Mouse (Mus musculus) left cerebral cortex, adult 9 months (tissue): ENCODE data around the gene Phpt1.
A peak's percentile ranks its signal among the peaks of the same experiment; 100 is the strongest.

Experiments
- DNase-seq, 2 experiments: peaks; one replicate each; pipeline ENCODE4 v3.0.0; 2022; ENCODE audit warnings: low spot score in 2 of 2

The Phpt1 gene

DNA sequence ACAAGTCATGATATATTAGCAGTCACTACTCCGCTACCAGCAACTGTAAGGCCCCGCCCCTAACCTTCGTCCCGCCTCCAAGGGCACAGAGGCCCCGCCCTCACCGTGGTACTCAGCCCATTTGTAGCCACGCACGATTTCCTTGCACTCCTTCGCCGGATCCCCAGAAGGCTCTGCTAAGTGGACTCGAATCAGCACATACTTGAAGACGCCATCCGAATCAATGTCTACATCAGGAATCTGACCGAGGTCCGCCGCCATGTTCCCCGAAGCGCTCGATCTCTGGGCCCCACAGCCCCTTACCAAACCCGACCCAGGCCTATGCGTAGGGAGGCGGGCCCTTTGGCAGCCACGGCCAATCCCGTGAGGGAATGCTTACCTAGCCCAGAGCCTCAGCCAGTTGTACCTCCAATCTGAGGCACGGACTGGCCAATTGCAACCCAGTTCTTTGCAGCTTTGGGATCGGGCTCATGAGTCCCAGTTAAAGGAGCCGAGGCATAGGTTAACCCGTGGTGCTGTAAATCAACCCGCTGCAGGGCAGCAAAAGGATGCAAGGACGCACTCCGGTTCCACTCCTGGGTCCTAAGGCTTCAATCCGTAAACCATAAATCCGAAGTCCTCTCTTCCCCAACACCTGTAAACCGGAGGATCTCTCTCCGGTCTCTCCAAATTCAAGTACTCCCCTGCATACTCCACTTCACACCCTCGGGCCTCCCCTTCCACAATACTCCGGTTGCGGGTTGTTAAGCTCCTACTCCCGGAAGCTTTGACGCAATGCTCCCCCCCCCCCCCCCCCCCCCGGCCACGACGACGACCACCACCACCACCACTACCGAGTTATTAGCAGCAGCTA lies at the start of gene Phpt1, which contains the start of gene Mamdc4:
TSS of gene Phpt1 (minus strand) at position 646 of the 853 bp plus-strand sequence.
TSS of gene Mamdc4 (minus strand) at position 267 of the 853 bp plus-strand sequence.
- peak; percentile 95 to 98 for DNase-seq

DNA sequence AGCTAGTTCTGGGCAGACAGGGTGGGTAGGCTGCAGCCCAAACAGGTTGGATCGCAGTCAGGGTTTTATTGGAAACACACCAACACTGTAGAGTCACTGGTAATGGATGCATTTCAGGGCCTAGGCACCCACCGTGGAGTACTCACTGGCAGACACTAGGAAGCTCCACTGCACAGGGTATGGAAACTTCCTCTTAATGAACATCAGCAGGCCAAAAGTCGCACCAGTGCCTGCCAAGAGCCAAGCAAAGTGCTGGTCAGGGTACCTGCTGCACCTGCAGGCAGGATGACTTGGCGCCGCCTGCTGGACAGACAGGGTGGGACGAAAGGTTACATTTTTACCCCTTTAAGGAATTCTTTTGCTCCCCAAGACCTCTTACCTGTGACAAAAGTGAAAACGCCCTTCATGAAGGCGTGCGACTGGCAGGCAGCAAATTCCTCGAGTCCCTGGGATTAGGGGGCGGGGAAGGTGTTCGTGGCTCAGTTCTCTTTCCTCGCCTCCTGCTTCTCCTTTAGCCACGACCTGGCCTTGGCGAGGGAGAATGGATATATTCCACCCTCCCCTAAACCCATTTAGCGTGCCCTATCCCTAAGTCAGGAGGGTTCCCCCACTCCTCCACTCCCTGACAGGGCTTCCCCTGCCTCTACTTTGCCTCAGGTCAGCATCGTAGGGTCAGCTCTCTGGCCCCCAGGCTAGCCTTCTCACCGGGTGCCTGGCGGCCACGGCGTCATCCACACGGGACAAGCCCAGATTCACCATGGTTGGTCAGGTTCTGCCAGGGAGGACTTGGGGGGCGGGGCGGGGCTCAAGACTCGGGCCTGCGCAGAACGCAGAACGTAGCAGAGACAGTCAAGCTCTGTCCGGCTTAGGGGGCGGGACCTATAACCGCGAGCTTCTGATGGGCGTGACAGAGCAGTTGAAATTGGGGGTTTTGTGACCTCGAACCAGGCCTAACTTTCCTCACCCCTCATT lies 46.5 kb upstream of the Phpt1 start, which contains the start of gene Tmem141:
TSS of gene Tmem141 (minus strand) at position 777 of the 972 bp plus-strand sequence.
- DNase-seq = peak; percentile 61 to 89

DNA sequence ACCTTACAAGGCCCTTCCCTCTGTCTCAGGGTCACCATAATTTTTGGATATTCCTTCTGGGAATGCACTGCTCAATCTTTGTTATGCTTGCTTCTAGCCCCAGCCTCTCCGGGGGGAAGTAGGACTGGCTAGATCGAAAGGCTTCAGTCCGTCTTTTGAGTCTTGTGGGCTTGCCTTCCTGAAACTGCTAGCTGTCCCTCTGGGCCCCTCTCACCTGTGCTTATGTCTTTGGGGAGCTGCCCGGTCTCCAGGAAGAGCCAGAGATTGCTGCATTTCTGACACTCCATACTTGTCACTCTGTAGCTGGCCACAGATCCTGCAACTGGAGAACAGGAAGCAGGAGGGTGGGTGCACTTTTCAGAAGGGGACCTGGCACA lies 45.8 kb upstream of the Phpt1 start:
- DNase-seq = no peak

DNA sequence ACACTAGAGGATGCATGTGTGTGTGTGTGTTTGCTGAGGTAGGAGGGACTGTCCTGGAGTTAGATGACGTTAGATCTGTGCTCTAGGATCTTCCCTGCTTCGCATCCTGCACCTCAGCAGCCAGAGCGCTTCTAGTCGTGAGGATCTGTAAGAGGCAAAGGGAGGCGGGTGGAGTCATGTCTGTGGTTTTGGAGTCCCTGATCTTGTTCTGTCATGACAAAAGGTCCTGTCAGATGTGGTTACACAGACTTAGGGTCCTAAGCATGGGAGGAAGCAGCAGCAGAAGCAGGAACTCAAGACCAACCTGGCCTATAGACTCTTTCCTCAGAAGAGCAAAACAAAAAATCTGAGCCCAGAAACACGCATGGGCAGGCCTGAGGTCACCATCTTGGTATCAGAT lies 45.4 kb upstream of the Phpt1 start:
- no peak for DNase-seq

DNA sequence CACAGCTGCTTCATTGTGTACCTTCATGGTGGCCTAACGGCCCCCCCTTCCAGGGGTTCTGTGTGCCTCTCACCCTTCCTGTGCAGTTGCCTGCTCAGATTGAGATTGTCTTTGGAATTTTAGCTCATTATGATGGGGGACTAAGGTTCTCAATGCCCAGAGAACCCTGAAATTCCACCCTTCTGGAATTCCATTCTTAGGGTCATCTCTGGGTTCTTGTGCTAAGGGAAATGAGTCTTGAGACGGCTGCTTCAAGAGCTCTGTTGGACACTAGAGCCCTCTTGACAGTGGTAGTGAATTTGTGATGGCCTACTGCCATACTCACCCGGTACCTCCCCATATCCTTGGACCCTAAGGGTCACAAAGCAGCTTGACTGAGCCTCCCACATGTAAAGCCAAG lies 42.6 kb upstream of the Phpt1 start, which contains the start of gene Ccdc183:
TSS of gene Ccdc183 (minus strand) at position 101 of the 400 bp plus-strand sequence.
- DNase-seq = no peak

DNA sequence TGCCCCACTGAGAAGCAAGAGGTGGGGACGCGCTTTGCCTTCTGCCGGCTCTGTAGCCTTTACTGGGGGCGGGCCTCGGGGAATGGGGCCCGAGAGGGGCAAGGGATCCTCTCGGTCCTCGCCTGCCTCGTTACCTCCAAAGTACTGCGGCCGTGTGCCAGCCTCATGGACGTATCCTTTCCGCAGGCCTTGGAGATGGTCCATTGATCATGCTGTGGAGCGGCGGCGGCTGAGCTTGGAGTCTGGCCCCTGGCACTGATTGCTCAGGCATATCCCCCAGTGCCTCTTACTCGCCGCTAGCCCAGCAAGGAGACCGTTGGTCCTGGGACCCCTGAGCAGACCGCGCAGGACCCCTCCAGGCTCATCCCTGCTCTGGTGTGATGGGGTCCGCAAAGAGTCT lies 41.4 kb upstream of the Phpt1 start:
- no peak for DNase-seq

DNA sequence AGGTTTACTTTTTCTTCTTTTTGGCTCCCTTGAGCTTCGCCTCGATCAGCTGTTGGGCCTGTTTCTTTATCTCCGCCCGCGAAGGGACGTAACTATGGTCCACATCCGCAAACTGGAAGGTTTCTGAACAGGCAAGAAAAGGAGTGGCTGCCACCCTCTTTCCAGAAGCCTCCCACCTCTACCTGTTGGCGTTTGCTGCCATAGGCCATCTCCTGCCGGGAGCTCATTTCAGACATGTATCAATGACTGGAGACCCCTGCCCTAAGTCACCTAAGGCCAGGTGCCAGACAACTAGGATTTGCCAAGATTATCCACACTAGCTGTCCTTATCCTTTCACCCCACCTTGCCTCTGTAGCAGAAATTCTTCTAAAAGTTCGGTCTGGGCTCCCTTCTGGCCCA lies 33.6 kb upstream of the Phpt1 start:
- no peak for DNase-seq

DNA sequence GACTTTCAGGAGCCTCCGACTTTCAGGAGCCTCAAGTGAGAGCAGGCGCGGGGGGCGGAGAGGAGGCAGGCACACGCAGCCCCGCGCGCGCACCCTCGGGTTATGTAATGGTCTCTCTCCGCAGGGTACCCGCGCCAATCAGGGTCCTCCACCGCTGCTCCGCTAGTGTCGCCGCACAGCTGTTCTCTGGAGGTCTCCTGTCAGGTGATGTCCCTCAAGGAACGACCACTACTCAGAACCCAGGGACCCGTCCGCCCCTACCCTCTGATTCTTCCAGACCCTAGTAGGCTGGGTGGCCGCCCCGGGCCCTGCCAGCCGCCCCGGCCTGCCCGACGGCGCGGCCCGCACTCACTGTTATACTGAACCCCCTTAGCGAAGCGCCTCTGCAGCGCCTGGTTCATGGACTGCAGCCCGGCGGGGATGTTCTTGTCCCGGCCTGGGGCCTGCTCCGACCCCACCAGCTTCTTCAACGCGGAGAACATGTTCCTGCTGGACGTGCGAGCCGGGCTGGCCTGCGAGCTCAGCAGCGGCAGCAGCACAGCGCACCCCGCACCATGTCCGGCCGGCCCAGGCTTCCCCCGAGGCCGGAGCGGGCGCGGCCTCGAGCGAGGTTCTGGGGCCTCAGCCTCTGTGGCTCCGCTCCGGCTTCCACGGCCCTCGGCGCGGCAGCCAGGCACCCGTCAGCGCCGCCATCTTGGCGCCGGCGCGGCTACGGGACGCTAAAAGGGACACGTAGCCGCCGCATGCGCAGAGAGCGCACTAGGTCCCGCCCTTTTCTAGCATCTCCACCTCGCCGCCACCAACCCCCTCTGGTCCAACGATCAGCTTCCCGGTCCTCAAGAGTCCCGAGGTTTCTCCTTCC lies 33.0 kb upstream of the Phpt1 start, which contains the start of gene Rabl6:
TSS of gene Rabl6 (minus strand) at position 761 of the 862 bp plus-strand sequence.
- DNase-seq = peak; percentile 65 to 91

DNA sequence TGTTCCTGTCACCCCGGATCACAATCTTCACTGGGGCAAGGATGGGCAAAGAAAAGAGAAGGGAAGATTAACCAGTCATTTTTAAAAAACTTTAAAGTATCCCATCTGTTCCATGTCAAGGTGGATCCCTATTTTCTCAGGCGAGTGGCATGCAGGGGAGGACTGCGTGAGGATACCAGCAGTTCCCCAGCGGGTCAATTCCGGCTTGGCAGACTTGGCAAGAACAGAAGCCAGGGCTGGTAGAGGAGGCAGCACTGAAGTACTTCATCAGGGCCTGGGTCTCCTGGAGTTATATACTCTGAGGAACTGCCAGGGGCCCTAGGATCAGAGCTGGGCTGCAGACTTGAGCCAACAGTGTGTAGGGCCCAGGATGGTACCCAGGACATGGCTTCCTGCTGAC lies 27.5 kb upstream of the Phpt1 start:
- no peak for DNase-seq

DNA sequence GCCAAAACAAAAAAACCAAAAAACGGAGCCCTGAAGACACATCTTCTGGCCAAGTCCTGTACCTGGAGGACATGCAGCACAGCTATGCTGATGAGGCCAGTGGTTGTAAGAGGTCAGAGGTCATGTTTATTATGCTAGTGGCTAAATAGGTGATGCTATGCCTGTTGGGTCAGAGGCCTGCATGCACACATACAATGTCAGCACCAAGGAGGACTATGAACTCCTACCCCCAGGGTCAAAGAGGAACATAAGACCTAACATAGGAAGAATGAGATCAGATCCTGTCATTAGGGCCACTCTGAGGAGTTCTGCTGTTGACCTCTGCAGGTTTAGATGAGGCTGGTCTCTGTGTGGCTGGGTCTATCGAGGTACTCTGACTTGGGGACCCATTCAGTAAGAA lies 25.0 kb upstream of the Phpt1 start:
- no peak for DNase-seq

DNA sequence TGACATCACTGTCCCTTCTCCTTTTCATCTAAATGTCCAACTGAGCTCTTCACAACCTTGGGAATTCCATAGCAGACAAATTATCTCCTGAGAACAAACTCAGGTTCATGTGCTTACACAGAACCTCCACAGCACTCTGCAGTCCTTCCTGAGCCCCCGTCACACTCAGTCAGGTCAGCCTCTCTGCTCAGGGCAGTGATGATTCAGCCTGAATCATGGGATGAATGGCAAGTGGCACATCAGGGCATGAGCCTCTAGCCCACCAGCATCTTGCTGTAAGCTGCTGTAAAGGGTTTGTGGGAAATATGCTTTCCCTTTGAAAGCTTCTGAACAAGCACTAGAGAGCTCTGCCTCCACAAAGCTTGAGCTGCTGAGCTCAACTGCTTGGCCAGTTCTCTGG lies 23.7 kb upstream of the Phpt1 start:
- no peak for DNase-seq

- DNase-seq = no peak
These were observed 21.9 kb upstream of the Phpt1 start for GRCm38 (mm10) chr2:25596765-25597510.

DNA sequence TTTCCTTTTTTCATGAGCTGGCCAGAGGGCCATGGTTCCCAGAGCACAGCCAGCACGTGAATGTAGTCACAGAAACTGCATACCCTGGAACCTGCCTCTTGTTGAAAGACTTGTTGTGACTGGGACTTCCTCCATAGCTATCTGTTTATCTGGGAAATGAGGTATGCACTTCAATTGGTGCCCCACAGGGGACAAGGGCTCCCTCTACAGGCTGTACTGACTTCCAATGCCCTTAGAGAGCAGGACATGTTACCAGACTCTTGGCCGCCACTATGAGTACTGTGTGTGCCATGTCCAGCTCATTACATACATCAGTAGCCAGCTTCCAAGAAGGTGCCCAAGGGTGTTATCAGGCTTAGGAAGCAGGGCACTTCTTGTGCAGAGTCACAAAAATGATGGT lies 16.8 kb upstream of the Phpt1 start:
- DNase-seq = peak in 1 of 2 experiments; percentile 62

- no peak for DNase-seq
These were observed 13.3 kb upstream of the Phpt1 start for GRCm38 (mm10) chr2:25588227-25588907.

- no peak for DNase-seq
These were observed 12.3 kb upstream of the Phpt1 start for GRCm38 (mm10) chr2:25587290-25587689.

DNA sequence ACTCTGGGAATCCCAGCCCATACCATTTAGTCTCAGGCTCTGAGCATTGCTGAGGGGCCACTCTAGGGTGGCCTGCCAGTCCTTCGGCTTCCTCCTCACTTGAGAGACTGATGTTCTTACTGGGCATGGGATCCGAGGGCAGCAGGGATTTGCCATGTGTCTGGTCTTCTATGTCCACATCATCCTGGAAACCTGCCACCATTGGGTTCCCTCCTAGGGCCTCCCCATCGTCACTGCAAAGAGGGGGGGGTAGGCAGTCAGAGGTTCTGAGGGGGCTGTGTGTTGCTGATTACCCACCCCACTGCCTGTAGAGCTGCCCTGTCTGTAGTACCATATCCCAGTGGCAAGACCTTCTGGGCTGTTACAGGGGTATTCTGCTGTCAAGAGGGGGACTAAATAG lies 10.6 kb upstream of the Phpt1 start:
- DNase-seq = no peak

GRCm38 (mm10) chr2:25584856-25585255 lies 9.8 kb upstream of the Phpt1 start:
- no peak for DNase-seq

DNA sequence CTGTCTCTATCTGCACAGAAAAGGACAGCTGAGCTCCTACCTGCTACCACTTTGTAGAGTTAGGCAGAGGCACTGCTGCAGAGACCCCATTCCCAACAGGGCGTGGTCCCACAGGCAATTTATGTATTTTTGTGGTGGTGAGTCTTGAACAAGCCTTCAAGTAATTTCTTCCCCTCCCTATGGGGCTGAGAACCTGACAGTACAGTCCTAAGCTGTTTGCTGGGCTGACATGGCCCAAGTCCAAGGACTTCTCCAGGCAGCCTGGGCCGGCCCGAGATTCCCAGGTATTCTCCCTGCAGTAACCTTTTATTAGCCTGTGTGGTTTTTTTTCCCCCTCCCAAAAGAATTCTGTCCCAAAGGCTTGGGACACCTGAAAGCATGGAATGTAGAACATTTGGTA lies 9.1 kb upstream of the Phpt1 start:
- no peak for DNase-seq

DNA sequence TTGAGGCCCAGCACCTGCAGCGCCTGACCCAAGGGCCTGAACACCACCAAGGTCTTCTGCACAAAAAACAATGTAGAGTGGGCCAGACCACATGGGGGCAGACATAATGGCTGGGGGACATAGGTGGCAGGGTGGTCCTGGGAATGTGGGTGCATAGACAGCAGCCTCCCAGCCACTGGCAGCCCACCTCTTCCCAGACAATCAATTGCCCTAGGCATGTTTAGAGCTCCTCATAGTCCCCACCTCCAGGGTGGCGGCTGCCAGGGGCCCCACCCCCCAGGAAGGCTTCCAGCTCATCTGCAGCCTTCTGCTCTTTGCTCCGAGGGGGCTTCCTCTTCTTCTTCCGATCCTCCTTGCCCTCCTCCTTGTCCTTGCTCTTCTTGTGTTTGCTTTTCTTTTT lies 8.5 kb upstream of the Phpt1 start:
- no peak for DNase-seq

- no peak for DNase-seq
These were observed 8.1 kb upstream of the Phpt1 start for GRCm38 (mm10) chr2:25583120-25583481.
